ENCODE assay signal across 8 mouse cellular contexts in genomic region chr12:87146966-87147365, GRCm38 (mm10). TPM values are rescaled to one million over a fixed set of nuclear protein-coding genes. Genes with fewer than 3 reads are reported as not detected.
DNase-seq lines count a peak whose midpoint lies in the region; ATAC-seq lines count a peak whose summit lies in the region.

Gstz1 (plus strand) TSS chr12:87147165.

- peak within 1 kb of the TSS; percentile 70 for H3K4me2 ChIP-seq in kidney, embryonic 15.5 days

- peak within 1 kb of the TSS; percentile 99 for H3K27ac ChIP-seq in heart, embryonic 10.5 days
- peak within 1 kb of the TSS; percentile 99 for H3K27ac ChIP-seq in kidney, embryonic 15.5 days

- ATAC-seq in erythroblast, adult 5-6 weeks (replicated peaks; ENCODE audit: low FRiP score, poor library complexity, severe bottlenecking) = peak; percentile 91
- peak; percentile 88 for ATAC-seq in kidney, embryonic 15.5 days (replicated peaks; ENCODE audit: low FRiP score)
- ATAC-seq in monocyte, adult 5-6 weeks (replicated peaks; ENCODE audit: insufficient number of reproducible peaks, low FRiP score, low TSS enrichment, poor library complexity, severe bottlenecking) = peak; percentile 89

- WGBS in heart, embryonic 10.5 days = under 1% methylated on average over 27 of the region's 27 CpGs
- 0% methylated on average over 27 of the region's 27 CpGs for WGBS in kidney, embryonic 15.5 days

- peaks cover 22% of the 10 kb centered on the region for H3K4me1 ChIP-seq in heart, embryonic 10.5 days
- peaks cover 18% of the 10 kb centered on the region for H3K4me1 ChIP-seq in kidney, embryonic 15.5 days

- peaks cover 11% of the 10 kb centered on the region for H3K36me3 ChIP-seq in heart, embryonic 10.5 days
- peaks cover 23% of the 10 kb centered on the region for H3K36me3 ChIP-seq in kidney, embryonic 15.5 days
- H3K36me3 ChIP-seq in splenic B cell, adult 2 months (ENCODE audit: control insufficient read depth, insufficient read depth, low read length, poor library complexity, severe bottlenecking) = no peaks in the 10 kb centered on the region

- peak within 1 kb of the TSS; percentile 83 for H3K4me3 ChIP-seq in heart, embryonic 10.5 days
- H3K4me3 ChIP-seq in kidney, embryonic 15.5 days (replicated peaks) = peak within 1 kb of the TSS; percentile 94

- peak within 1 kb of the TSS; percentile 75 for H3K9ac ChIP-seq in kidney, embryonic 15.5 days

- no peaks in the 10 kb centered on the region for H3K27me3 ChIP-seq in heart, embryonic 10.5 days (ENCODE audit: insufficient read depth, poor library complexity, severe bottlenecking)
- no peaks in the 10 kb centered on the region for H3K27me3 ChIP-seq in kidney, embryonic 15.5 days
- no peaks in the 10 kb centered on the region for H3K27me3 ChIP-seq in splenic B cell, adult 2 months (ENCODE audit: control insufficient read depth, insufficient read depth, low read length, poor library complexity, severe bottlenecking)

- DNase-seq in B cell, adult 2 months = peak; percentile 87 to 89
- peak; percentile 95 for DNase-seq in brain, adult 2 months (ENCODE audit: low read depth, low spot score)
- DNase-seq in heart, embryonic 10.5 days (ENCODE audit: low spot score) = peak; percentile 97
- peak; percentile 90 for DNase-seq in liver
- DNase-seq in splenic B cell, adult 2 months (ENCODE audit: low read depth, low spot score) = peak; percentile 91

- H3K9me3 ChIP-seq in heart, embryonic 10.5 days = no peaks in the 10 kb centered on the region
- no peaks in the 10 kb centered on the region for H3K9me3 ChIP-seq in kidney, embryonic 15.5 days (replicated peaks)

RNA-seq across cellular contexts. Expression of gene Gstz1, which starts in this region (rescaled TPM):
- 6.1 and 8.4 TPM in 2 replicates for total RNA-seq in erythroblast, adult 5-6 weeks (2015; ENCODE audit: low replicate concordance)
- total RNA-seq in erythroblast, adult 5-6 weeks (2017; ENCODE audit: low replicate concordance) = 3.8 and 5.2 TPM in 2 replicates
- 36.9 and 38.0 TPM in 2 replicates for polyA plus RNA-seq in heart, embryonic 10.5 days (2016; fragmentation: Nextera tagmentation; extraction: Ambion mirVana)
- 43.9 and 56.1 TPM in 2 replicates for polyA plus RNA-seq in kidney, embryonic 15.5 days (2015; fragmentation: Nextera tagmentation; extraction: Ambion mirVana)
- 0.95 to 4.7 TPM (median 4.2 TPM) in 3 replicates for total RNA-seq in monocyte, adult 5-6 weeks (2017)

Comparison
In these comparisons a context has a peak if more than half of its experiments do, and no peak if none do; other contexts are left out.
1. Peak in every context shown above with its lines: DNase-seq, ATAC-seq, H3K4me3 ChIP-seq and H3K27ac ChIP-seq.